Mouse (Mus musculus): ENCODE results near the gene Fam243. TPM values are rescaled to one million over a fixed set of nuclear protein-coding genes. Genes with fewer than 3 reads are reported as not detected.

The Fam243 gene
- polyA plus RNA-seq, 1 experiment from 2014 or later: not detected

- H3K4me1 ChIP-seq: peaks cover 8% of the 10 kb centered on the region; the same call in 1 of the 2 replicates
- no peaks in the 10 kb centered on the region for H3K9me3 ChIP-seq (replicated peaks)
- no peak; the same call in 1 of the 2 replicates for ATAC-seq (ENCODE audit: low FRiP score)
- WGBS: 72% methylated on average over 12 of the region's 12 CpGs
- H3K27me3 ChIP-seq (replicated peaks): no peaks in the 10 kb centered on the region
- no peaks in the 10 kb centered on the region for H3K36me3 ChIP-seq
- H3K4me3 ChIP-seq (replicated peaks): no peak overlapping the region
- no peak overlapping the region for H3K27ac ChIP-seq (replicated peaks)
- no peak overlapping the region for H3K4me2 ChIP-seq
- H3K9ac ChIP-seq (replicated peaks): no peak overlapping the region
Observed at GRCm38 (mm10) chr16:92348941-92349340, 27.7 kb upstream of the Fam243 start.

DNA sequence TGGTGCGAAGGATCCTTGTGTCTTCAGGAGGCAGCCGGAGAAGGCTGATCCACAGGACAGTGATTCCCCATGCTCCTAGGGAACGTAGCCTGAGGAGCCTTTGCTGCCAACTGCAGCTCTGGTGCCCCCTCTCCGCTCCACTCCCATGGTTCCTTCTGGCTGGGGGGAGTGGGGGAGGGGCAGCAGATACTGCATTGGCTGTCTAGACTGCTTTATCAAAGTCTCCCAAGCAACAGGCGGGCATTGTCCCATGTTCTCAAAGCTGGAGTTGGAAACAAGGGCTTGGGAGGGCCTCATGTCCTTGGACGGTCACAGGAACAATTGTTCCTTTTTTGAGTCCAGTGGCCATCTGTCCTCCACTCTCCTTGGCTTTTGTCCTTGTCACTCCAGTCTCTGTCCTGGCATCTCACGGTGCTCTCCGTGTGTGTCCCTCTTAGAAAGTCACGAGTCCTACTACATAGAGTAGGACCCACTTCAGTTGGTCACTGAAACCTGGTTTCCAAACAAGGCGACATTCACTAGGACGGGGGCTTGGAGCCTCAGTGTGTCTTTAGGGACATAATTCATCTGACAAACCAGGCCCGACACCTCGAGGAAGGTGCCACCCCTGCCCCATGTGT lies 25.2 kb upstream of the Fam243 start:
- WGBS: 43% methylated on average over 13 of the region's 13 CpGs
- H3K9ac ChIP-seq (replicated peaks): no peak overlapping the region
- no peak for ATAC-seq (ENCODE audit: low FRiP score)
- H3K36me3 ChIP-seq: no peaks in the 10 kb centered on the region
- no peak overlapping the region for H3K4me2 ChIP-seq
- H3K27me3 ChIP-seq (replicated peaks): no peaks in the 10 kb centered on the region
- H3K4me1 ChIP-seq: peaks cover 9% of the 10 kb centered on the region; the same call in 1 of the 2 replicates
- H3K4me3 ChIP-seq (replicated peaks): no peak overlapping the region
- no peak overlapping the region for H3K27ac ChIP-seq (replicated peaks)
- no peaks in the 10 kb centered on the region for H3K9me3 ChIP-seq (replicated peaks)

DNA sequence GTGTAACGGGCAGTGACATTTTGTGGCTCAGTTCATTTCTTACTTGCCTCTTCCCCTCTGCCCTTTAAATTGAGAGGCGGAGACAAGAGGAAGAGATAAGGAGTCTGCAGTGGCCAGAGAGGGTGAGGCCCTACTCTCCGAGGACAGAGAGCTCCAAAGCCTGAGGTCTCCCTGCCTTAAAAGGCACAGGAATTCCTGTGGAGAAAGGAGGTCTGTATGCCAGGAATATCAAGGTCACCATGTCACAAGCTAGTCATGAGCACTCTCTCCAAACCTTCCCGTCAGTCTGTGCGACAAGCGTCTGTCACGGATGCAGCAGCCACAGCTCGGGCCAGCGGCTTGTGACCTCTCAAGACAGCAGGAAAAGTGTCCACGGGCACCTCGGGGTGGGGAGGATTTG lies 23.9 kb upstream of the Fam243 start:
- peaks cover 17% of the 10 kb centered on the region; the same call in 1 of the 2 replicates for H3K4me1 ChIP-seq
- no peaks in the 10 kb centered on the region for H3K36me3 ChIP-seq
- H3K4me3 ChIP-seq (replicated peaks): no peak overlapping the region
- no peak overlapping the region for H3K9ac ChIP-seq (replicated peaks)
- no peaks in the 10 kb centered on the region for H3K9me3 ChIP-seq (replicated peaks)
- no peak for ATAC-seq (ENCODE audit: low FRiP score)
- no peaks in the 10 kb centered on the region for H3K27me3 ChIP-seq (replicated peaks)
- no peak overlapping the region for H3K27ac ChIP-seq (replicated peaks)
- 76% methylated on average over 11 of the region's 11 CpGs for WGBS
- H3K4me2 ChIP-seq: no peak overlapping the region

DNA sequence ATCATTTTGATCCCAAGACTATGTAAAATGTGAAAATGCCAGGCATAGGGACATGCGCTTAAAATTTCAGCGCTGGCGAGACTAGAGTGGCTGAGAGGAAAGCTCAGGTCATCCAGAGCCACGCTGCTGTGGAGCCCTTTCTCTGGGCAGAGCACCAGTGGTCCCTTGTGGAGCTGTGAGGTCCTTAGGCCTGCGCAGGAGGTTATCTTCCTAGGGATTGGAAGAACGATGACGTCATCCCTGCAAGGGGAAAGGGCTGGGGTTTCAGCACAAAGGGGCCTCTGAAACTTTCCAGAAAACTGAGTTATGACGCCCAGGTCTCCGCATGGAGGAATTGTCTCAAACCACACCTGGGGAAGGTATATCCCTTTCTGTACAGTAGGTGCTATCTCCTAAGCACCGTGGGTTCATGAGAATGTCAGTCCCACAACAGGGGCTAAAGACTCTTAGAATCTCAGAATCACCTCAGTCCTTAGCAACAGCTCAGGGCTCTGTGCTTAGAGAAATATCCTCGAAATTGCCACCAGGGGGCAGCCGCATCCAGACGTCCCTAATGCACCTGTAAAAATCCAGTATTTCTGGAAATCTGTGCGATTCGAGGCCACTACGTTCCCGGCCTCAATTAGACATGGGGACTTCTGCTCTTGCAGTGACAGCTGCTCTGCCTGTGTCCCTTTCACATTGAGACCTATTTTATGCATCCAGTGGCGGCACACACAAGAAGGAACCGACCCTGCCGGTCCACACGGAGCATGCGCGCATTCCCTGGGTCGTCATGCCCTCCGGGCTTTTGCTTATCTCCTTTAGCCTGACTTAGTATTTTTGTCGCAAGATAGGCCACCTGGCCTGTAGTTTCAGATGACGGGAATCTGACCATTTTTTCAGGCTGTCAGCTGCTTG lies 19.6 kb upstream of the Fam243 start:
- Histone ChIP-seq H3K27ac (replicated peaks) (no peak overlapping the region; the same call in 1 of the 2 replicates), H3K4me2 (peak overlapping the region; percentile 62), H3K27me3 (replicated peaks) (no peaks in the 10 kb centered on the region), H3K4me3 (replicated peaks) (peak overlapping the region; percentile 38), H3K36me3 (no peaks in the 10 kb centered on the region), H3K4me1 (peaks cover 14% of the 10 kb centered on the region), H3K9ac (replicated peaks) (peak overlapping the region; percentile 40), H3K9me3 (replicated peaks) (no peaks in the 10 kb centered on the region)
- peak; percentile 74; the same call in 1 of the 2 replicates for ATAC-seq (ENCODE audit: low FRiP score)
- WGBS: 28% methylated on average over 27 of the region's 27 CpGs

DNA sequence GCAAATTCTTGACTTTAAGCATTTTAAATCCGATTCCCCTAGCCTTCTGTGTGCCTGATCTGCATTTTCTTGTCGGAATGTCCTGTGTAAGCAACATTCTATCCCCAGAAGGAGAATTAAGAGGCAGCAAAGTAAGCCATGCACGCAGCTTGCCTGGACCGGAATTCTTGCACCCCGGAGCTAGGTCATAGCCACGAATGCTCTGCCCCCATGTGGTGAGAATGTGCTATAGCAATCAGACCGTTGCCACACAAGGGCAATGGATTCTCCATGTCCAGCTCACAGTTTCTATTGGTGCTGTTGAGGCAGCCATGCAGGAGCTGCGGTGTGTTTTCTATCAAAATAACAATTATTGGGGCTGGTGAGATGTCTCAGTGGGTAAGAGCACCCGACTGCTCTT lies 15.0 kb upstream of the Fam243 start:
- Histone ChIP-seq H3K4me3 (replicated peaks) (no peak overlapping the region), H3K4me2 (peak overlapping the region; percentile 15; the same call in 1 of the 2 replicates), H3K9ac (replicated peaks) (no peak overlapping the region), H3K36me3 (no peaks in the 10 kb centered on the region), H3K4me1 (peaks cover 19% of the 10 kb centered on the region), H3K27me3 (replicated peaks) (no peaks in the 10 kb centered on the region), H3K27ac (replicated peaks) (no peak overlapping the region), H3K9me3 (replicated peaks) (no peaks in the 10 kb centered on the region)
- peak; percentile 40; the same call in 1 of the 2 replicates for ATAC-seq (ENCODE audit: low FRiP score)
- whole genome bisulfite sequencing: 6% methylated on average over 9 of the region's 9 CpGs

DNA sequence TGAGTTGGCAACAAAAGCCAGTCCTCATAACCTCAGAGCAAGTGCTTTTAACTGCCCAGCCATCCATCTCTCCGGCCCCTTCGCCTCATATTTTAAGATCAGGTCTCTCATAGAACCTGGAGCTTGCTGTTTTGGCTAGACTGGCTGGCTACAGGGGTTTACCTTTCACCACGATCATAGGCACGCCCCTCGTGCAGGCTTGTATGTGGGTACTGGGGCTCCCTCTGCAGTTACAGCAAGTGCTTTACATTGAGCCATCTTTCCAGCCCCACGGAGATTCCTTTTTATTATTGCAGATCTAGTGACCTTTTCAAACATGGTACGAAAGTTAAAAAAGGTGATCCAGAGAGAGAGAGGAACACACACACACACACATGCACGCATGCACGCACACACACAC lies 13.4 kb upstream of the Fam243 start:
- Histone ChIP-seq H3K4me1 (peaks cover 12% of the 10 kb centered on the region), H3K9ac (replicated peaks) (no peak overlapping the region), H3K4me3 (replicated peaks) (no peak overlapping the region), H3K9me3 (replicated peaks) (no peaks in the 10 kb centered on the region), H3K27me3 (replicated peaks) (no peaks in the 10 kb centered on the region), H3K4me2 (peak overlapping the region; percentile 18; the same call in 1 of the 2 replicates), H3K27ac (replicated peaks) (no peak overlapping the region), H3K36me3 (no peaks in the 10 kb centered on the region)
- WGBS: 61% methylated on average over 9 of the region's 9 CpGs
- ATAC-seq (ENCODE audit: low FRiP score): no peak

GRCm38 (mm10) chr16:92330966-92331365 lies 9.7 kb upstream of the Fam243 start:
- Histone ChIP-seq H3K4me1 (peaks cover 8% of the 10 kb centered on the region; the same call in 1 of the 2 replicates), H3K4me2 (no peak overlapping the region), H3K27me3 (replicated peaks) (no peaks in the 10 kb centered on the region), H3K9me3 (replicated peaks) (no peaks in the 10 kb centered on the region), H3K4me3 (replicated peaks) (no peak overlapping the region), H3K9ac (replicated peaks) (no peak overlapping the region), H3K27ac (replicated peaks) (no peak overlapping the region), H3K36me3 (no peaks in the 10 kb centered on the region)
- 86% methylated on average over 5 of the region's 5 CpGs for WGBS
- ATAC-seq (ENCODE audit: low FRiP score): no peak

GRCm38 (mm10) chr16:92327911-92328310 lies 6.7 kb upstream of the Fam243 start:
- H3K4me2 ChIP-seq: no peak overlapping the region
- no peak for ATAC-seq (ENCODE audit: low FRiP score)
- no peaks in the 10 kb centered on the region for H3K27me3 ChIP-seq (replicated peaks)
- WGBS: 80% methylated on average over 10 of the region's 10 CpGs
- no peaks in the 10 kb centered on the region for H3K9me3 ChIP-seq (replicated peaks)
- no peak overlapping the region for H3K27ac ChIP-seq (replicated peaks)
- H3K4me1 ChIP-seq: peaks cover 12% of the 10 kb centered on the region; the same call in 1 of the 2 replicates
- H3K36me3 ChIP-seq: no peaks in the 10 kb centered on the region
- H3K9ac ChIP-seq (replicated peaks): no peak overlapping the region
- no peak overlapping the region for H3K4me3 ChIP-seq (replicated peaks)

- Histone ChIP-seq H3K27ac (replicated peaks) (no peak overlapping the region), H3K36me3 (no peaks in the 10 kb centered on the region), H3K9me3 (replicated peaks) (no peaks in the 10 kb centered on the region), H3K27me3 (replicated peaks) (no peaks in the 10 kb centered on the region), H3K4me1 (0 out of 2 replicates have a peak, but pooled peaks cover 9% of the 10 kb centered on the region), H3K9ac (replicated peaks) (no peak overlapping the region), H3K4me2 (no peak overlapping the region), H3K4me3 (replicated peaks) (no peak overlapping the region)
- 65% methylated on average over 1 of the region's 1 CpGs for WGBS
- no peak for ATAC-seq (ENCODE audit: low FRiP score)
Observed at GRCm38 (mm10) chr16:92325062-92325406, 3.8 kb upstream of the Fam243 start.

GRCm38 (mm10) chr16:92324309-92325061 lies 3.2 kb upstream of the Fam243 start:
- H3K4me2 ChIP-seq: no peak overlapping the region
- H3K4me1 ChIP-seq: 0 out of 2 replicates have a peak, but pooled peaks cover 9% of the 10 kb centered on the region
- 23% methylated on average over 7 of the region's 7 CpGs for WGBS
- no peak for ATAC-seq (ENCODE audit: low FRiP score)
- H3K27me3 ChIP-seq (replicated peaks): no peaks in the 10 kb centered on the region
- H3K36me3 ChIP-seq: no peaks in the 10 kb centered on the region
- no peak overlapping the region for H3K4me3 ChIP-seq (replicated peaks)
- H3K9ac ChIP-seq (replicated peaks): no peak overlapping the region
- H3K9me3 ChIP-seq (replicated peaks): no peaks in the 10 kb centered on the region
- no peak overlapping the region for H3K27ac ChIP-seq (replicated peaks)

- Histone ChIP-seq H3K4me1 (0 out of 2 replicates have a peak, but pooled peaks cover 9% of the 10 kb centered on the region), H3K9me3 (replicated peaks) (no peaks in the 10 kb centered on the region), H3K4me3 (replicated peaks) (no peak overlapping the region), H3K36me3 (no peaks in the 10 kb centered on the region), H3K27me3 (replicated peaks) (no peaks in the 10 kb centered on the region), H3K27ac (replicated peaks) (no peak overlapping the region), H3K9ac (replicated peaks) (no peak overlapping the region), H3K4me2 (no peak overlapping the region)
- 85% methylated on average over 3 of the region's 3 CpGs for WGBS
- ATAC-seq (ENCODE audit: low FRiP score): no peak
Observed at GRCm38 (mm10) chr16:92320361-92320760, 880 bp downstream of the Fam243 start.

Measured in neural tube, embryonic 15.5 days (tissue).